Mouse (Mus musculus) intestine, embryonic 14.5 days (tissue): ENCODE measurements around the gene Nutm2. TPM values are rescaled to one million over a fixed set of nuclear protein-coding genes. Genes with fewer than 3 reads are reported as not detected.
A peak's percentile ranks its signal among the peaks of the same experiment; 100 is the strongest.

Experiments
- ATAC-seq: fragments of 200-750 bp; cut with Nextera tagmentation; replicated peaks from 2 replicates; pipeline ENCODE4 v1.8.0; 2017; ENCODE audit warnings: low read depth, moderate number of reproducible peaks, moderate TSS enrichment, moderate library complexity; ENCODE audit not compliant: low FRiP score, low TSS enrichment
- DNase-seq: peaks from one replicate; pipeline ENCODE4 v3.0.0-alpha.2; 2018; ENCODE audit warnings: low spot score
- H3K27ac ChIP-seq: fragments of 300-500 bp; sonication (generic); 2 replicates; pipeline ENCODE4 v1.5.1; 2014; ENCODE audit warnings: low read depth, mild to moderate bottlenecking, control low read depth
- H3K27me3 ChIP-seq: fragments of 300-500 bp; sonication (generic); replicated peaks from 2 replicates; pipeline ENCODE4 v1.6.1; 2014; ENCODE audit warnings: low read length, control low read depth; ENCODE audit not compliant: control insufficient read depth, insufficient read depth
- H3K36me3 ChIP-seq: fragments of 300-500 bp; sonication (generic); 2 replicates; pipeline ENCODE4 v1.6.1; 2014; ENCODE audit warnings: low read length, control low read depth; ENCODE audit not compliant: control insufficient read depth, insufficient read depth
- H3K4me1 ChIP-seq: fragments of 300-500 bp; sonication (generic); replicated peaks from 2 replicates; pipeline ENCODE4 v1.6.1; 2014; ENCODE audit warnings: low read length, control low read depth, mixed read lengths; ENCODE audit not compliant: control insufficient read depth, insufficient read depth
- H3K4me2 ChIP-seq: fragments of 300-500 bp; sonication (generic); 2 replicates; pipeline ENCODE4 v1.6.1; 2014; ENCODE audit warnings: low read length
- H3K4me3 ChIP-seq: fragments of 300-500 bp; sonication (generic); 2 replicates; pipeline ENCODE4 v1.5.1; 2014; ENCODE audit warnings: low read depth, low read length, control low read depth, mixed read lengths
- H3K9ac ChIP-seq: fragments of 300-500 bp; sonication (generic); 2 replicates; pipeline ENCODE4 v1.6.1; 2014; ENCODE audit warnings: mild to moderate bottlenecking, low read length
- H3K9me3 ChIP-seq: fragments of 300-500 bp; sonication (generic); 2 replicates; pipeline ENCODE4 v1.6.1; 2016; ENCODE audit warnings: low read length, control low read depth; ENCODE audit not compliant: control insufficient read depth
- WGBS: fragments of 180-500 bp; shearing (Covaris S2); extraction: QIAGEN DNeasy Blood & Tissue Kit; methylation state at CpG from one replicate; pipeline ENCODE4 v1.1.7; 2014; 5-methylcytosine and 5-hydroxymethylcytosine counted together
- polyA plus RNA-seq: library from polyadenylated mRNA; unstranded; fragments of >200 nt; fragmentation: Nextera tagmentation; extraction: Ambion mirVana; gene quantifications from 2 replicates; pipeline ENCODE4 v1.2.1, GENCODE M21; 2014

Nutm2 gene
- not detected in 2 replicates for polyA plus RNA-seq

DNA sequence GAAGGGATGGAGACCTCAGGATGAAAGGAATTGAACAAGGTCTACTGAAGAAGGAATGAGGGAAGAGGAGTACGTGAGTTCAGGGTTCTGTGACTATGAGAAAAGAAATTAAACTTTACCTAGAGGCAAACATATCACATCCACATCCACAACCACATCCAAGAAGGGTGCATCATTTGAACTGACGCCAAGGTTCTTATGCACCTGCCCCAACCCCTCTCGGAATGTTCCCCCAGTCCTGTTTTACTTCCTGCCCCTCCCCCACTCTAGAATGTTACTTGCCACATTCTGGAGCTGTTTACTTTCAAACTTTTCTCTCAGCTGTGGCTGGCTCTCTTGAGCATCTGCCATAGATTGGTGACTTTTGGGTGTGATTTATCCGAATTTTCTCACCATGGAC, at the start of gene Nutm2:
TSS of gene Nutm2 (plus strand) at position 301 of the 400 bp plus-strand sequence.
- 70% methylated on average over 4 of the region's 4 CpGs for WGBS
- H3K4me3 ChIP-seq, result no peak within 1 kb of the TSS
- ATAC-seq (no peak), DNase-seq (no peak)
- H3K4me1 ChIP-seq, result no peaks in the 10 kb centered on the region
- H3K27me3 ChIP-seq, result no peaks in the 10 kb centered on the region
- H3K9me3 ChIP-seq, result no peaks in the 10 kb centered on the region
- H3K27ac ChIP-seq, result no peak within 1 kb of the TSS
- H3K4me2 ChIP-seq, result no peak within 1 kb of the TSS
- no peak within 1 kb of the TSS for H3K9ac ChIP-seq
- no peaks in the 10 kb centered on the region for H3K36me3 ChIP-seq

DNA sequence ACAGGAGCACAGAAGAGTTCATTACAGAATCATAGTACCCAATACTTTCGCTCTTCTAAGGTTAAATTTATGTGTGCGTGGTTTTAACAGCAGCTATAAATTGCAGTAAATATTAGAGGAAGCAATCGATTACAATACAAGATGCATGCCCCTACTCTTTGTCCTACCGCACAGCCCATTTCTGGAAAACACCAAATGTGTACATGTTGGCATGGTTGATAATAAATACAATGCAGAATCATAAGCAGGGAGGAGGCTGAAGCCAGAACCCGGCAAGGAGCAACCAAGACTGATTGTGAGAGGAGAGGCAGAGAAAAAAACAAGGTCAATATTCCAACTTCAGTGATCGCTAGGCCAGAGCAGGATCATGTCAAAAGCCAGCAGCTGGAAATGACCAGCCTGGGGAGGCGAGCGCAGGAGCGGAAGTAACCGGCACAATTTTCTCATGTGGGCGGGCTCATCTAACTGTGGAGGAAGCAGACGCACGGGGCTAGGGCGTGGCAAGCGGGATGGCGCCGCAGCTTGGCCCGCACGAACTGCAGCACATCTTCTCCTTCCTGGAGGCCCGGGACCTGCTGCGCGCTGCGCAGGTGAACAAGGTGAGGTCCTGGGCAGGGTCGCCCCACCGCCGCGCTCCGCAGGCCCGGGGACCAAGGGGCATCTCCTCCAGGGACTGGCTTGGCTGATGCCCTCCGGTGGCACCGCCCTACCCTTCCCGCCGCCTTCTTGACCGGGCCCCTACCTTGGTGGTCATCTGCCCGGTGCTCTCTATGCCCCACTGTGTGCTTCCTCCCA, 49.5 kb upstream of the Nutm2 start, which contains the start of gene Fbxw17:
TSS of gene Fbxw17 (plus strand) at position 476 of the 795 bp plus-strand sequence.
- Histone ChIP-seq H3K27me3 (no peaks in the 10 kb centered on the region), H3K27ac (no peak within 1 kb of the TSS), H3K4me1 (peaks cover 8% of the 10 kb centered on the region; the same call in 1 of the 2 replicates), H3K9me3 (no peaks in the 10 kb centered on the region), H3K4me2 (peak within 1 kb of the TSS; percentile 50), H3K9ac (peak within 1 kb of the TSS; percentile 72), H3K4me3 (peak within 1 kb of the TSS; percentile 61), H3K36me3 (peaks cover 13% of the 10 kb centered on the region)
- ATAC-seq, result peak; percentile 94
- peak; percentile 82 for DNase-seq
- 10% methylated on average over 35 of the region's 35 CpGs for WGBS

DNA sequence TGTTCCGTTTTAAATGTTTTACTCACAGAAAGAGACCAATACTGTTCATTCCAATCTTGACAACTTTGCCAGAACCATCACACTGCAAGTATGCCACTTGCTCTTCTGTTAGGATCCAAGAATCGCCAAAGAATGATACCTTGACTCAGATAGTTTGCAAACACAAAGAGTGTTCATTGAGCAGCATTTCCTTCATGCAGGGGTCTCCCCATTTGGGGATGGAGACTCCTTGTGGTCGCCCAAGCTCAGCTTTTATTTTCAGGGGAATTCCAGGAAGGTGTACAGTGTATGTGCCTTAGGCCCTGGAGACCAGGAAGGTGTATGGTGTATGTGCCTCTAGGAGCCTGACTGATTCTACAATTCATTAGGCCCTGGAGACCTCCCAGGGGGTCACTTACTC, 48.7 kb upstream of the Nutm2 start:
- WGBS, result 41% methylated on average over 3 of the region's 3 CpGs
- Histone ChIP-seq H3K27me3 (no peaks in the 10 kb centered on the region), H3K4me2 (peak overlapping the region; percentile 50), H3K36me3 (peaks cover 21% of the 10 kb centered on the region), H3K4me3 (peak overlapping the region; percentile 61), H3K4me1 (peaks cover 8% of the 10 kb centered on the region; the same call in 1 of the 2 replicates), H3K27ac (no peak overlapping the region), H3K9me3 (no peaks in the 10 kb centered on the region), H3K9ac (peak overlapping the region; percentile 72)
- ATAC-seq (no peak), DNase-seq (peak; percentile 55)

DNA sequence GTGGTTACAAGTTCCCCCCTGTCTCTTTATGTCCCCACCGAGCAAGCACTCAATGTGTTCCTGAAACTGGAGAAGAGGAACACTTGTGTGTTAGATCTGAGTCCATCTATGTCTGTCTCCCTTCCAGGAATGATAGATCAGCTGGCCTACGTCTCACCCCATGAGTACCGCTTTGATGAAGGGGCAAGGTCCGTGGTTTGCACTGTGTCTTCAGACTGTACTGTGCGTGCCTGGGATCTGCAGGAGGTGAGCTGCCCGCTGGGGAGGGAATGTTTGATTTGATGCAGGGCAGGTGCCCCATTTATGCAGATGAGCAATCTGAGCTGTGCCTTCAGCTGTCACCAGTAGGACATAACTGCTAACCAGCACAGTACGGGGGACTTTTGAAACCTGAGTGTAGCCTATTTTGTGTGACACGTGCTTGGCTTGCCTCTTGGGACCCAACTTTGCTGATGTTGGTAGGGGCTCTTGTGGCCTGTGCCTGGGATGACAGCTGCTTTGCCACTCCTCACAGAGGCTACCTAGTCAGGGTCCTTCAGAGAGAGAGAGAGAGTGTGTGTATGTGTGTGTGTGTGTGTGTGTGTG, 43.4 kb upstream of the Nutm2 start:
- WGBS, result 88% methylated on average over 8 of the region's 8 CpGs
- Histone ChIP-seq H3K9me3 (no peaks in the 10 kb centered on the region), H3K27ac (no peak overlapping the region), H3K4me3 (no peak overlapping the region), H3K4me1 (peaks cover under 1% of the 10 kb centered on the region; the same call in 1 of the 2 replicates), H3K4me2 (no peak overlapping the region), H3K36me3 (peaks cover 72% of the 10 kb centered on the region), H3K9ac (no peak overlapping the region), H3K27me3 (no peaks in the 10 kb centered on the region)
- no peak for ATAC-seq
- DNase-seq, result no peak

DNA sequence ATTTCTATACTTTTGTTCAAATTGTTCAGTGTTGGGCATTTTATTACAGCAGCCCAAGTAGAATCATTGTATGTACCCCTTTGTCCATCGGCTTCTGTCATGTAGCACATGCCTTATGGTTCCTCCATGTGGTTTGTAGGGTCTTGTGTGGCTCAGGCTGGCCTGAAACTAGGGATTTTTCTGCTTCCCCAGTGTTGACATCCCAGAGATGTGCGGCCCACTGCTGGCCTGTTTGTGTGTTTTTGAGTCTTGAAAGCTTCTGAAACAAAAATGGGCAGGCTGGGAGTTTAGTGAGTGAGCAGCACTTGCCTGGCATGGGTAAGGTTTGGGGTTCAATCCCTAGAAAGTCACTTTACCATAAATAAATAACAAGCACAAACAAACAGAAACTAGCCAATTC, 42.6 kb upstream of the Nutm2 start:
- no peak overlapping the region for H3K4me2 ChIP-seq
- no peaks in the 10 kb centered on the region for H3K9me3 ChIP-seq
- DNase-seq (no peak), ATAC-seq (no peak)
- H3K4me3 ChIP-seq, result no peak overlapping the region
- no peaks in the 10 kb centered on the region for H3K4me1 ChIP-seq
- H3K27ac ChIP-seq, result no peak overlapping the region
- 90% methylated on average over 2 of the region's 2 CpGs for whole genome bisulfite sequencing
- H3K9ac ChIP-seq, result no peak overlapping the region
- H3K36me3 ChIP-seq, result peaks cover 80% of the 10 kb centered on the region
- H3K27me3 ChIP-seq, result no peaks in the 10 kb centered on the region

DNA sequence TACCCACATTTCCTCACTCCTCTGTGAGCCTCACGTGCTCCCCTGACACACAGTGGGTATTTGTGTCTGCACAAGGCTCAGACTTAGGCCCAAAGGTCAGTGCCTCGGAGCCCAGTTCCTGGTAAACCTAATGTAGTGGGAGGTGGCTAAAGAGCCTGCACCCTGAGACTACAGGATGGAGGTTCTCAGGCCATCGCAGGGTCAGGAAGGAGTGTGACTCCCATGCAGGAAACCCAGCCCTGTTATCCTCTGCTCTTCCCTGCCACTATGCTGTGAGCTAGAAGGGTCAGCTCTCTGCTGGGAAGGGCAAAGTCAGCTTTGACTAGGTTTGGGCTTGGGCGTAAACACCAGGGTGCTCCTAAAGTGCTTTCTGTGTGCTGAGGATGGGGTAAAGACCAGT, 40.4 kb upstream of the Nutm2 start:
- 92% methylated on average over 4 of the region's 4 CpGs for WGBS

DNA sequence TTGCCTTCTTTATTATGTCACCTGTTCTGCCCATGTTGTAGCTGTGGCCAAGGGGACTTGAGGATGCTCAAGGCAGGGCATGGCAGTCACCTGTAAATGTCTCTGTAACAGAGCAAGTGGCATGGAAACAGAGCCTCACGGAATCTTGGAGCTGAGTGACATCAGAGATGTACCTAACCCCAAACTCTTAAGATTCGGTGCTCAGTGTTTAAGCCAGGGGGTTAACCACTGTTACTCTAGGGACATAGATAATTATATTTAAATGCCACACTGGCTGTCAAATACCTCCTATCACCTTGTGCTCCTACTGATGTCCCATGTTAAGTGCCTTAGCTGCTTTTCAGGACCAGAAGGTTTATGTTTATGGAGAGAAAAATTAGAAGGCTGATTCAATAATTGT, 23.3 kb upstream of the Nutm2 start, which contains the start of gene Gm47429:
TSS of gene Gm47429 (minus strand) at position 101 of the 400 bp plus-strand sequence.
- no peak within 1 kb of the TSS for H3K4me2 ChIP-seq
- no peaks in the 10 kb centered on the region for H3K36me3 ChIP-seq
- no peak for ATAC-seq
- WGBS, result 91% methylated on average over 2 of the region's 2 CpGs
- H3K27ac ChIP-seq, result no peak within 1 kb of the TSS
- H3K27me3 ChIP-seq, result no peaks in the 10 kb centered on the region
- H3K9me3 ChIP-seq, result no peaks in the 10 kb centered on the region
- no peak within 1 kb of the TSS for H3K9ac ChIP-seq
- DNase-seq, result no peak
- no peaks in the 10 kb centered on the region for H3K4me1 ChIP-seq
- no peak within 1 kb of the TSS for H3K4me3 ChIP-seq

More for the DNA sequence above, 40.4 kb upstream of the Nutm2 start:
- H3K4me2 ChIP-seq, result no peak overlapping the region
- H3K27ac ChIP-seq, result no peak overlapping the region
- peaks cover 88% of the 10 kb centered on the region for H3K36me3 ChIP-seq
- no peak overlapping the region for H3K4me3 ChIP-seq
- H3K9ac ChIP-seq, result no peak overlapping the region
- ATAC-seq (no peak), DNase-seq (no peak)
- no peaks in the 10 kb centered on the region for H3K27me3 ChIP-seq
- H3K9me3 ChIP-seq, result no peaks in the 10 kb centered on the region
- H3K4me1 ChIP-seq, result no peaks in the 10 kb centered on the region

DNA sequence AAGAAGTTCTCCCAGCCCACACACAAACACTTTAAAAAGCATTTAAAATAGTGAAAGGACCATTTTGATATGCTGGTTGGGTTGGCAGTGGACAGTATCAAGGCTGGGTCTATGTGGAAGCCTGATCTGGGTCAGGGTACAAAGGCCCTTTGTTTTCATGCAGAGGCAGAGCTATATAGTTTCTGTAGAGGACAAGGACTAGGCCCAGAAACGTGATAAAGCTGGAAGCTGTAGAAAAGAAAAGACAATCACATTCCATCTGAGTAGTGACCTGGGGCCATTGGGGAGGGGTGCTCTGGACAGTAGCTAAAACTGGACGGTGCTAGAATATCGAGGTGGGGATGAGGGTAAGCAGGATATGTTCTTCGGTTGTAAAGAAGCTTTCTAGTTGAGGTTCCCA, 21.8 kb upstream of the Nutm2 start:
- H3K27me3 ChIP-seq, result no peaks in the 10 kb centered on the region

More for the DNA sequence above, 21.8 kb upstream of the Nutm2 start:
- no peaks in the 10 kb centered on the region for H3K9me3 ChIP-seq
- no peak overlapping the region for H3K27ac ChIP-seq
- ATAC-seq (no peak), DNase-seq (no peak)
- H3K4me1 ChIP-seq, result no peaks in the 10 kb centered on the region
- no peak overlapping the region for H3K4me3 ChIP-seq
- H3K36me3 ChIP-seq, result no peaks in the 10 kb centered on the region
- WGBS, result 72% methylated on average over 4 of the region's 4 CpGs
- no peak overlapping the region for H3K9ac ChIP-seq
- no peak overlapping the region for H3K4me2 ChIP-seq
